Mouse (Mus musculus) lung, adult 2 months (tissue): ENCODE results near the gene Klhl36.

Experiments
- CTCF ChIP-seq: fragments of 200-500 bp; IDR thresholded peaks from 2 replicates; pipeline ENCODE4 v1.5.1; 2011; ENCODE audit warnings: mild to moderate bottlenecking, low read length, control low read depth; ENCODE audit not compliant: insufficient read depth
- POLR2A ChIP-seq: fragments of 200-500 bp; IDR thresholded peaks from 2 replicates; pipeline ENCODE4 v1.6.1; 2011; ENCODE audit warnings: low read depth, mild to moderate bottlenecking, control low read depth, low read length, borderline replicate concordance; ENCODE audit errors: extremely low read depth

- TF ChIP-seq CTCF (no peak), POLR2A (no peak)
Measured at GRCm38 (mm10) chr8:119897069-119897468, 35.0 kb downstream of the Klhl36 start.
